Mouse (Mus musculus): Measurements from ENCODE around the gene Taf1d. TPM values are rescaled to one million over a fixed set of nuclear protein-coding genes. Genes with fewer than 3 reads are reported as not detected.
"Not testable (repeated sequence)": the region's sequence is repeated elsewhere in the genome, so short reads cannot be mapped to it uniquely, and the experiment has no call there.

The Taf1d gene
- 10 to 100 TPM; 30.0 to 41.7 TPM for total RNA-seq (2021)
- long read RNA-seq, experiment 1, transcript Taf1d-204 (12 exons, 1,216 nt) = major isoform, 14 of 19 reads
- long read RNA-seq, experiment 1, partial matches to known transcripts = 1 of 19 reads
- long read RNA-seq, experiment 1, other reads (novel, unspliced or antisense) = 3 of 19 reads
- long read RNA-seq, experiment 2, partial matches to known transcripts = 1 of 6 reads
- long read RNA-seq, experiment 2, other reads (novel, unspliced or antisense) = 1 of 6 reads

GRCm38 (mm10) chr9:15305503-15306397, at the start of gene Taf1d:
Gene Taf1d, plus strand, starts transcription at chr9:15306214.
- intact Hi-C loops (cut with DNase I) = no loop called here
- DNase-seq = peak; percentile 98 to 99

- DNase-seq = no peak
- intact Hi-C loops (cut with DNase I) = no loop called here
Observed at GRCm38 (mm10) chr9:15256214-15256613, 49.8 kb upstream of the Taf1d start.

GRCm38 (mm10) chr9:15261980-15262379, 44.0 kb upstream of the Taf1d start:
- intact Hi-C loops (cut with DNase I) = no loop called here
- DNase-seq = no peak

GRCm38 (mm10) chr9:15263487-15263886, 42.5 kb upstream of the Taf1d start:
- intact Hi-C loops (cut with DNase I) = no loop called here
- no peak for DNase-seq

- intact Hi-C loops (cut with DNase I) = no loop called here
- no peak for DNase-seq
Observed at GRCm38 (mm10) chr9:15273981-15274380, 32.0 kb upstream of the Taf1d start.

GRCm38 (mm10) chr9:15276855-15277254, 29.2 kb upstream of the Taf1d start:
- intact Hi-C loops (cut with DNase I) = no loop called here

GRCm38 (mm10) chr9:15278343-15278742, 27.7 kb upstream of the Taf1d start:
- DNase-seq = no peak
- intact Hi-C loops (cut with DNase I) = no loop called here

More at GRCm38 (mm10) chr9:15276855-15277254, 29.2 kb upstream of the Taf1d start:
- DNase-seq = no peak

- intact Hi-C loops (cut with DNase I) = no loop called here
- no peak for DNase-seq
Observed at GRCm38 (mm10) chr9:15279139-15279648, 26.8 kb upstream of the Taf1d start.

- intact Hi-C loops (cut with DNase I) = no loop called here
Observed at GRCm38 (mm10) chr9:15279649-15280490, 26.1 kb upstream of the Taf1d start, which contains the start of gene Med17. Gene Med17, minus strand, starts transcription at chr9:15279931.

GRCm38 (mm10) chr9:15280491-15280879, 25.5 kb upstream of the Taf1d start:
- no peak for DNase-seq
- intact Hi-C loops (cut with DNase I) = no loop called here

More at GRCm38 (mm10) chr9:15279649-15280490, 26.1 kb upstream of the Taf1d start, which contains the start of gene Med17:
- peak; percentile 92 to 94 for DNase-seq

GRCm38 (mm10) chr9:15285443-15285842, 20.6 kb upstream of the Taf1d start:
- DNase-seq = peak in 1 of 2 experiments; percentile 9
- intact Hi-C loops (cut with DNase I) = no loop called here

- intact Hi-C loops (cut with DNase I) = no loop called here
- no peak for DNase-seq
Observed at GRCm38 (mm10) chr9:15287846-15288245, 18.2 kb upstream of the Taf1d start.

- intact Hi-C loops (cut with DNase I) = no loop called here
Observed at GRCm38 (mm10) chr9:15288402-15288801, 17.6 kb upstream of the Taf1d start.

GRCm38 (mm10) chr9:15289251-15289650, 16.8 kb upstream of the Taf1d start:
- DNase-seq = no peak
- intact Hi-C loops (cut with DNase I) = no loop called here

More at GRCm38 (mm10) chr9:15288402-15288801, 17.6 kb upstream of the Taf1d start:
- no peak for DNase-seq

GRCm38 (mm10) chr9:15297112-15297511, 8.9 kb upstream of the Taf1d start:
- no peak for DNase-seq
- intact Hi-C loops (cut with DNase I) = no loop called here

GRCm38 (mm10) chr9:15298451-15298850, 7.6 kb upstream of the Taf1d start:
- intact Hi-C loops (cut with DNase I) = no loop called here
- DNase-seq = no peak

GRCm38 (mm10) chr9:15300056-15300455, 6.0 kb upstream of the Taf1d start:
- DNase-seq = no peak
- intact Hi-C loops (cut with DNase I) = no loop called here

- peak; percentile 6 to 14 for DNase-seq
- intact Hi-C loops (cut with DNase I) = no loop called here
Observed at GRCm38 (mm10) chr9:15301399-15301798, 4.6 kb upstream of the Taf1d start.

GRCm38 (mm10) chr9:15302006-15302405, 4.0 kb upstream of the Taf1d start:
- intact Hi-C loops (cut with DNase I); DNase-seq: not testable (repeated sequence)

- DNase-seq = no peak
- intact Hi-C loops (cut with DNase I) = no loop called here
Observed at GRCm38 (mm10) chr9:15302881-15303280, 3.1 kb upstream of the Taf1d start.

All from heart, postnatal 14 days (tissue).